Mouse (Mus musculus) forebrain, embryonic 11.5 days (tissue): ENCODE data around the gene Rab11fip4. TPM values are rescaled to one million over a fixed set of nuclear protein-coding genes. Genes with fewer than 3 reads are reported as not detected.

Experiments used
- ATAC-seq: fragments of 200-750 bp; cut with Nextera tagmentation; replicated peaks from 2 replicates; pipeline ENCODE4 v1.8.0; 2017; ENCODE audit warnings: moderate TSS enrichment; ENCODE audit not compliant: low FRiP score
- DNase-seq: peaks from one replicate; pipeline ENCODE4 v3.0.0-alpha.2; 2017; ENCODE audit warnings: low spot score
- H3K27ac ChIP-seq: fragments of 300-500 bp; sonication (generic); 2 replicates; pipeline ENCODE4 v1.5.1; 2014; ENCODE audit warnings: low read depth, low read length
- H3K27me3 ChIP-seq: fragments of 300-500 bp; sonication (generic); 2 replicates; pipeline ENCODE4 v1.6.1; 2014; ENCODE audit warnings: mild to moderate bottlenecking, low read length, mixed read lengths; ENCODE audit not compliant: control insufficient read depth, insufficient read depth
- H3K36me3 ChIP-seq: fragments of 300-500 bp; sonication (generic); 2 replicates; pipeline ENCODE4 v1.6.1; 2014; ENCODE audit warnings: mild to moderate bottlenecking, low read length, moderate library complexity, mixed read lengths; ENCODE audit not compliant: control insufficient read depth, insufficient read depth
- H3K4me1 ChIP-seq: fragments of 300-500 bp; sonication (generic); replicated peaks from 2 replicates; pipeline ENCODE4 v1.6.1; 2014; ENCODE audit warnings: low read length, mixed read lengths; ENCODE audit not compliant: control insufficient read depth, insufficient read depth
- H3K4me2 ChIP-seq: fragments of 300-500 bp; sonication (generic); 2 replicates; pipeline ENCODE4 v1.6.1; 2014; ENCODE audit warnings: low read depth, mild to moderate bottlenecking, low read length, moderate library complexity, mixed read lengths; ENCODE audit not compliant: severe bottlenecking
- H3K4me3 ChIP-seq: fragments of 300-500 bp; sonication (generic); 2 replicates; pipeline ENCODE4 v1.5.1; 2014; ENCODE audit warnings: low read depth, low read length
- H3K9ac ChIP-seq: fragments of 300-500 bp; sonication (generic); 2 replicates; pipeline ENCODE4 v1.6.1; 2014; ENCODE audit warnings: low read length
- H3K9me3 ChIP-seq: fragments of 300-500 bp; sonication (generic); 2 replicates; pipeline ENCODE4 v1.6.1; 2016; ENCODE audit warnings: low read length, mixed read lengths; ENCODE audit not compliant: control insufficient read depth
- WGBS: fragments of 180-500 bp; shearing (Covaris S2); extraction: QIAGEN DNeasy Blood & Tissue Kit; methylation state at CpG from one replicate; pipeline ENCODE4 v1.1.7; 2014; 5-methylcytosine and 5-hydroxymethylcytosine counted together
- polyA plus RNA-seq: library from polyadenylated mRNA; unstranded; fragments of >200 nt; fragmentation: Nextera tagmentation; extraction: Ambion mirVana; gene quantifications from 2 replicates; pipeline ENCODE4 v1.2.1, GENCODE M21; 2014

Gene Rab11fip4
- polyA plus RNA-seq, 1 experiment from 2014 or later, result 16.0 TPM

DNA sequence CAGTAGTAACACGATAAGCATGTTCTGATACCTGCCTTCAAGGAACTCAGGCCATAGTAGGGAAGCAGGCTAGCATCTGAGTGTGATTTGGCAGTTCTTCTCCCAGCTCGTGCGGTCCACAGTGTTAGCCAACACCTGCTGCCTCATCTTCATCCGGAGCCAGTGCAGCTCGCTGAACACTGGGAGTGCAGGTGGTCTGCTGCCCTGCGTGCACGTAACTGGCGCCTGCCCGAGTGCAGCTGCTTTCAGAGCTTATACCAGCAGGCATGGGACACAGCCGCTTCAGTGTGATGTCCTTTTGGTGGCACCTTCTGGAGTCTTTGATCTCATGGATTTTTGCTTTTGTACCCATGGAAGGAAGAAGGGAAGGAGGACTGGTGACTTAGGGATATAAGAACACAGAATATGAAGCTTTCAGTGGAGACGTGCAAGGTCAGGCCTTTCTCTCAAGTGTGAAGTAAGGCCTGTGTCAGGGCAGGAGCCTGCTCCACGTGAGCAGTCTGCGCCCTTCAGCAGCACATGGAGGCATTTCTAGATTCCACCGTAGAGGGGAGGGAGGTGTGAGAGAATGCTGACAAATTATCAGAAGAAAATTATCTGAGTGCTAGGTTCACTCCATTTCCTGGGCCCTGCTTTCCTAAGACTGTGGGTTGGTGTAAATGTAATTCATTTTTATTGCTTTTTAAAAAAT, 15.5 kb upstream of the Rab11fip4 start:
- Histone ChIP-seq H3K36me3 (peaks cover 2% of the 10 kb centered on the region), H3K9me3 (no peaks in the 10 kb centered on the region), H3K9ac (no peak overlapping the region), H3K27me3 (no peaks in the 10 kb centered on the region), H3K27ac (no peak overlapping the region), H3K4me1 (no peaks in the 10 kb centered on the region), H3K4me3 (no peak overlapping the region), H3K4me2 (no peak overlapping the region)
- 95% methylated on average over 14 of the region's 14 CpGs for WGBS
- no peak for DNase-seq
- no peak for ATAC-seq

DNA sequence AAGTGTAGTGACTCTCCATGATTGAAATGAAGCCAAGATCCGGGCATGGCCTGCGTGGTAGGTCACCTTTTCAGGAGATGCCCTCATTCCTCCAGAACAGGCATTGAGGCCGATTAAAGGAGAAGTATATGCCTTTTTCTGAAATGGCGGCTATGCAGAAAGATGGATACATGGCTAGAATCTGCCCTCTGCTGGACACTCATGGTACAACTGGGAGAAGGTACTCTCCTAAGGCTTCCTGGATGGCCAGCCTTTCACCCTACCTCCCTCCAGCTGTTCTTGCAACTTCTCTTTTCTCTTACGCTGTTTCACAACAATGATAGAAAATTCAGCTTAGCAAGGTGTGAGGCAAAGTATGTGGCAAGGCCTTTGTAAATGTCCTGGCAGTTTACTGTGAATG, 13.3 kb upstream of the Rab11fip4 start:
- Histone ChIP-seq H3K9me3 (no peaks in the 10 kb centered on the region), H3K4me1 (no peaks in the 10 kb centered on the region), H3K27ac (no peak overlapping the region), H3K27me3 (no peaks in the 10 kb centered on the region), H3K36me3 (no peaks in the 10 kb centered on the region; the same call in 1 of the 2 replicates), H3K4me2 (no peak overlapping the region), H3K9ac (no peak overlapping the region), H3K4me3 (no peak overlapping the region)
- 52% methylated on average over 5 of the region's 5 CpGs for WGBS
- no peak for ATAC-seq
- peak; percentile 78 for DNase-seq

DNA sequence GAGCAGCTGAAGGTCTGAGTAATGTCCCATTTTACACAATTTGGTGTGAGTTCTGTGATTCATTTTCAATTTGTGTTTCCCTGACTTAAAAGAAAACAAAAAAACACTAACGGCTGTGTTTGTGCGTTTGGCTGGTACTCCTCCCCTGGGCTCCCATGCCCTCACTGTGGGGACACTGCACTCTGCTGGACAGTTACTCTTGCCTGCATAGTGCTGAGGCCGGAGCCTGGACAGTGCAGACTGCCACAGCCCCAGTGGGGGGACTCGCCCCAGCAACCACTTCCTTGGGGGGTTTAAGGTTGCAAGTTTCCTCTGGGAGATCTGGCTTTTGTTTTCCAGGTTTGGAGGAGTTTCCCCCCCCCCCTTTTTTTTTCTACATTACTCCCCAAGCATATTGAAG, 10.4 kb upstream of the Rab11fip4 start:
- Histone ChIP-seq H3K36me3 (no peaks in the 10 kb centered on the region), H3K4me1 (no peaks in the 10 kb centered on the region), H3K4me2 (no peak overlapping the region), H3K9me3 (no peaks in the 10 kb centered on the region), H3K9ac (no peak overlapping the region), H3K4me3 (no peak overlapping the region), H3K27ac (no peak overlapping the region), H3K27me3 (no peaks in the 10 kb centered on the region)
- ATAC-seq (no peak), DNase-seq (no peak)
- 54% methylated on average over 4 of the region's 4 CpGs for WGBS

DNA sequence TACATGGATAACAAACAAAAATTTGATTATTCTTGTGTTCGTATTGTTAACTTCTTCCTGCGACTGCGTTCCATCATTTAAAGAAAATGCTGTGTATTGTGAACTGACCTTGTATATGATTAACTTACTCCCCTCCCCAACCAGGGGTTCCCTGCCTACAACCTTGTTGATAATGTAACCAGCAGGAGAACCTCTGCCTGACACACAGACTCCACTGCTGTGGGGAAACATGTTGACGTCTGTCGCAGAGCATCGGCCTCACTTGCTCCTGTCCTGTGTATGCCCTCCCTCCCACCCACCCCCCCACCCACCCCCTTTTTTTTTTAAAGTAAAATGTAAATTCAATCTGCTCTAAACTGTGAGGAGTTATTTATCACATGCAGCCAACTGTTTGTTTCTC, 9.8 kb upstream of the Rab11fip4 start:
- DNase-seq, result no peak

DNA sequence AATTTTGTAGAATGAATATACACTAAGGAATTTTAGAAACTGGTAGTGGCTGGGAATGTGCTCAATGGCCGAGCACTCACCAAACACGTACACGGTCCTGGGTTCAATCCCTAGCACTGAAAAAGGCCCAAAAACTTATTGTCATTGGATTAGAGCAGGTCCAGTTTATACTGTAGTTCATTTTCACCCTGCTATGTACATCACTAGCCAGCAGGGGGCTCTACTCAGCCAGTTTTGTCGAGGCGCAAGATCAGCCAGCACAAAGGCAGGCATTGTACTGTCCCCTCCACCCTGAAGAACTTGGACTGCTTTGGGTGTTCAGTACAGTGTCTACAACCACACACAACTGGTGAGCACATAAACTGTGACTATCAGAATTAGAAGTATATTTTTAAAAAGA, 6.8 kb upstream of the Rab11fip4 start:
- DNase-seq, result peak; percentile 81
- Histone ChIP-seq H3K4me1 (no peaks in the 10 kb centered on the region), H3K27me3 (no peaks in the 10 kb centered on the region), H3K27ac (no peak overlapping the region), H3K4me2 (no peak overlapping the region), H3K36me3 (no peaks in the 10 kb centered on the region), H3K9ac (no peak overlapping the region), H3K4me3 (no peak overlapping the region), H3K9me3 (no peaks in the 10 kb centered on the region)
- 6% methylated on average over 5 of the region's 5 CpGs for WGBS
- ATAC-seq, result peak; percentile 71; the same call in 1 of the 2 replicates

More for the DNA sequence above, 9.8 kb upstream of the Rab11fip4 start:
- Histone ChIP-seq H3K36me3 (no peaks in the 10 kb centered on the region), H3K27me3 (no peaks in the 10 kb centered on the region), H3K9ac (no peak overlapping the region), H3K4me2 (no peak overlapping the region), H3K4me1 (no peaks in the 10 kb centered on the region), H3K9me3 (no peaks in the 10 kb centered on the region), H3K27ac (no peak overlapping the region), H3K4me3 (no peak overlapping the region)
- ATAC-seq, result no peak
- 87% methylated on average over 6 of the region's 6 CpGs for WGBS

DNA sequence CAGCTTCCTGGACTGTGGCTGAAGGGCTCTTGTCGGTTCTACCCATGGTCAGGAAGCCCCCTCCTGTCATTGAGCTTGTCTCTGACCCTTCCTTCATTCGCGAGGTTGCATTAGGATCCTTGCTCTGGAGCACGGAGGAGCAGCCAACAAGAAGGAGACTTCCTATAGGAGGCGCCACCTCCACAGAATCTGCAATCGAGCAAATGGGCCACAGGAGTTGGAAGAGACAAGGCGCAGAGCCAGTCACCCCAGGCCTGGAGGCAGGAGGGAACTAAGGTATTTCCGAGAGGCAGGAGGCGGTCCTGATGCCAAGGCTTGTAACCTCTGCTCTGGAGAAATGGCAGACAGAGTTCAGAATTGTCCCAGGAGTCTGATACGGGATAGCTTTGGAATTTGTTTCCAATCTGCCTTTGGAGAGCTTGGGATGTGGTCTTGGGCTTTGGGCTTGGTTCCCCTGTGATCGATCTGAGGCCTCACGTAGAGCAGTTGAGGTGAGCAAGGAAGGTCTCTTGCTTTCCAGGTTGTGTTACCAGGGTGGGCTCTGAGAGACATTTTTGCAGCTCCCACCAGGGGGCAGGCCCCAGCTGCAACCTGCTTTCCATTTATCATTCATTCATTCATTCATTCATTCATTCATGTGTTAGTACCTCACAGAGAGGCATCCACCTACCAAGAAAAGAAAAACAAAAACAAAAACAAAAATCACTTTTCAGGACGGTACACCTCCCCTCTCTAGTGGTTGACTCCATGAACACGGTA, 1.5 kb upstream of the Rab11fip4 start:
- Histone ChIP-seq H3K4me2 (no peak overlapping the region), H3K36me3 (no peaks in the 10 kb centered on the region), H3K4me3 (no peak overlapping the region), H3K9ac (no peak overlapping the region), H3K27me3 (peaks cover 11% of the 10 kb centered on the region), H3K27ac (no peak overlapping the region), H3K9me3 (no peaks in the 10 kb centered on the region), H3K4me1 (peaks cover 5% of the 10 kb centered on the region; the same call in 1 of the 2 replicates)
- 48% methylated on average over 14 of the region's 14 CpGs for WGBS
- ATAC-seq (no peak), DNase-seq (peak; percentile 67)

DNA sequence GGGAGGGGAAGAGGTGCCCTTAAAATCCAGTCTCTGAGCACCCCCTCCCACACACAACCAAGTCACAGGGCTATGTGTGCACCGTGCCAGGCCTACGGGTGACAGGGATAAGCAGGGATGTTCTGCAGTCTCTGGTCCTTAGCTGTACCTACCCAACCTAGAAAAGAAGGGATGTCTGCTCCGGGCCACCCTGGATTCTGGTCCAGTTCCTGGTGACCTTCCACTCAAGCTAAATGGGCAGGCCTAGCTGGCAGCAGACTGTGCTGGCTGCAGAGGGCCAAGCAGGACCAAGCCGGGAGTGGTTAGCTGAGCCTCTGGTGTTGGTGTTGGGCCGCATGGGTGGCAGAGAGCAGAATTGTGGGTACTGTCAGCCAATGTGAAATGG, 571 bp downstream of the Rab11fip4 start:
- DNase-seq (no peak), ATAC-seq (peak; percentile 43)
- Histone ChIP-seq H3K4me2 (peak overlapping the region; percentile 82), H3K9ac (peak overlapping the region; percentile 81), H3K27ac (no peak overlapping the region), H3K4me3 (peak overlapping the region; percentile 72), H3K9me3 (no peaks in the 10 kb centered on the region), H3K4me1 (peaks cover 5% of the 10 kb centered on the region; the same call in 1 of the 2 replicates), H3K27me3 (peaks cover 11% of the 10 kb centered on the region), H3K36me3 (no peaks in the 10 kb centered on the region)
- 20% methylated on average over 5 of the region's 5 CpGs for WGBS

DNA sequence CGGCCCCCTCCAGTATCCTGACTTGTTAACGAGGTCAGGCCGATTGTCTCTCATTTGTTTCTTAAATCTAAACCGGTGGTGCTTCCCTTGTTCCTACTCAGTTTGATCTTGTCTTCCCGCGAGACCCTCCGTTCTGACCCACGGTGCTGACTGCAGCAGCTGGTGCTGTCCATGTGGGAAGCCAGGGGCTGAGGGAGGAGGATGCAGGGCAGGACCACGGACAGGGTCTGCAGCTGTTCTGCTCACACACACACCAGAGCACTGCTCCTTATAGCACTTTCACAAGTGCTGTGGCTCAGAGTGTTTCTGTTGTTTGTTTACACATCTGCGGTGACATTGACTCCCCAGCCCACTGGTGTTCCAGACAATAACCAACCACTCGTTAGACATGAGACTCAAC, 2.5 kb downstream of the Rab11fip4 start:
- H3K9ac ChIP-seq, result no peak overlapping the region
- 38% methylated on average over 11 of the region's 11 CpGs for WGBS
- peaks cover 11% of the 10 kb centered on the region for H3K27me3 ChIP-seq
- H3K4me1 ChIP-seq, result peaks cover 5% of the 10 kb centered on the region; the same call in 1 of the 2 replicates
- H3K36me3 ChIP-seq, result no peaks in the 10 kb centered on the region
- no peak overlapping the region for H3K4me3 ChIP-seq
- DNase-seq (no peak), ATAC-seq (no peak)
- H3K9me3 ChIP-seq, result no peaks in the 10 kb centered on the region
- H3K4me2 ChIP-seq, result no peak overlapping the region
- H3K27ac ChIP-seq, result no peak overlapping the region
